Mouse (Mus musculus): ENCODE data around the gene Slc27a2.

The Slc27a2 gene

GRCm38 (mm10) chr2:126552357-126553290 is at the start of gene Slc27a2:
TSS of gene Slc27a2 (plus strand) at chr2:126552407.
- no peak for TF ChIP-seq GATA4 (IDR thresholded peaks at IDR 0.05; ENCODE audit: insufficient replicate concordance, low read length)

GRCm38 (mm10) chr2:126505156-126505555 is 47.1 kb upstream of the Slc27a2 start:
- no peak for TF ChIP-seq GATA4 (IDR thresholded peaks at IDR 0.05; ENCODE audit: insufficient replicate concordance, low read length)

DNA sequence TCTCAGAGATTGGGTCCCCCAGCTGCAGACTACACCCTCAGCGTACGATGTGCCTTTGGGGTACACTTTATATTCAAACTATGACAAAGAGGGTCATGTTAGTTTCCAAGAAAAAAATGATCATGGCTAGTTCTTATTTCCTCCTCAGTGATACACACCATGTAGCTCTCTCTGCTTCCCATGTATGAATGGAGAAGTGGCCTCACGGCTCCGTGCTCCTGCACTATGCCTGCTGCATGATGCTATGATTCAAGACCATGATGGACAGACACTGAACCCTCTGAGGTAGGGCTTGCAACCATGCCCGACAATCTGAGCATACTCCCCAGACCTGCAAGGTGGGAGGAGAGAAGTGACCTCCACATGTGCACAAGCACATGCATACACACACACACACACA is 44.7 kb upstream of the Slc27a2 start:
- TF ChIP-seq GATA4 (IDR thresholded peaks at IDR 0.05; ENCODE audit: insufficient replicate concordance, low read length) = no peak

- no peak for TF ChIP-seq GATA4 (IDR thresholded peaks at IDR 0.05; ENCODE audit: insufficient replicate concordance, low read length)
Observed at GRCm38 (mm10) chr2:126508228-126508627, 44.0 kb upstream of the Slc27a2 start.

- no peak for TF ChIP-seq GATA4 (IDR thresholded peaks at IDR 0.05; ENCODE audit: insufficient replicate concordance, low read length)
Observed at GRCm38 (mm10) chr2:126515069-126515826, 37.0 kb upstream of the Slc27a2 start.

- TF ChIP-seq GATA4 (IDR thresholded peaks at IDR 0.05; ENCODE audit: insufficient replicate concordance, low read length) = no peak
Observed at GRCm38 (mm10) chr2:126519872-126520581, 32.2 kb upstream of the Slc27a2 start.

- TF ChIP-seq GATA4 (IDR thresholded peaks at IDR 0.05; ENCODE audit: insufficient replicate concordance, low read length) = no peak
Observed at GRCm38 (mm10) chr2:126520828-126521227, 31.4 kb upstream of the Slc27a2 start.

DNA sequence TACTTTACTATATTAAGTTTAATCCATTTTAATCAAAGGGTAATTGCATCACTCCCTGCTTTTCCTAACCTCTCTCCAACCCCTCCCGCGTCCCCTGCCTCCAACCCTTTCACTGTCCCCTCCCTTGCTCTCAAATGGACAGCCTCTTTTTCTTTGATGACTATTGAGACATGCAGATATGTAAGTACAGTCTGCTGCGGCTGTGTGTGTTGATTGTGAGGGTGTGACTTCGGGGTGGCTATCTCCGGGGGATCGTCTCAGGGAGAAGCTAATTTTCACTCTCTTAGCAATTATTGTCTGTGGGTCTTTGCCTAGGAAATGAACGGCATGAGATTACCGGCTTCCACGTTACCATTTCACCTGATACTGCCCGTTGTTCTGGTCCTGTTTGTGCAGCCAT is 30.7 kb upstream of the Slc27a2 start:
- TF ChIP-seq GATA4 (IDR thresholded peaks at IDR 0.05; ENCODE audit: insufficient replicate concordance, low read length) = no peak

DNA sequence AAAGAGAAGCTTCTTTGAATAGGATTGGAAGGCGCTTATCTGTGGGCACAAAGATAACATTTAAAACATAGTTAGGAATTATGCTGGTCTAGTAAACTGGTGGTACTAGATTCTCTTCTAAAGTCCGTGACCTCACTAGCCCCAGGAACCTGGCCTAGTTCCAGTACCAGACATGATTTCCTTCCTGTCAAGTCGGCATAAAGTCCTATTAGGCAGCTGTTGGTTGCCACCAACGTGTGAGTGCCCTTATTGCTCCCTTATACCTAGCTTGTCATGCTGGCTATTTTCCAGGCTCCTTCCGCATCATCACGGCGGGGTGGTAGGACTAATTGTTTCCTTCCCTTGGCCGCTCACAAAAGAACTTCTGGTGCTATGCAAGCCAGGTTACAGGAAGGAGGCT is 30.2 kb upstream of the Slc27a2 start:
- no peak for TF ChIP-seq GATA4 (IDR thresholded peaks at IDR 0.05; ENCODE audit: insufficient replicate concordance, low read length)

- TF ChIP-seq GATA4 (IDR thresholded peaks at IDR 0.05; ENCODE audit: insufficient replicate concordance, low read length) = no peak
Observed at GRCm38 (mm10) chr2:126524271-126524670, 27.9 kb upstream of the Slc27a2 start.

- no peak for TF ChIP-seq GATA4 (IDR thresholded peaks at IDR 0.05; ENCODE audit: insufficient replicate concordance, low read length)
Observed at GRCm38 (mm10) chr2:126527461-126527860, 24.7 kb upstream of the Slc27a2 start.

DNA sequence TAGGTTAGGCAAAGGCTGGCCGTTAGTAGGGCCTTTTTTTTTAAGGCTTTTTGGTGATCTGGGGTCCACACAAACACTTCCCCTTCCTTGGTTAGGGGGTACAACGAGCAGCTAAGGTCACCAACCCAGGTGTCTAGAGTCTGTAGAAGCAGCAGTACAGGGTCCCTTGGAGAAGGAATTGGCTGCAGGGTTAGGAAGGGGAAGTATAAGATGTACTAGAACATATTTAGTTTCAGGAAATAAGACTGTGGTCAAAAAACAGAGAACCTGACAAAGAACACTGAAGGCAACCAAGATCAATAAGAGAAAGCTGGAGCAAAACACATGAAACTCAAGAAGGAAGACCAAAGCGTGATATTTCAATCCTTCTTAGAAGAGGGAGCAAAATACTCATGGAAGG is 21.6 kb upstream of the Slc27a2 start:
- no peak for TF ChIP-seq GATA4 (IDR thresholded peaks at IDR 0.05; ENCODE audit: insufficient replicate concordance, low read length)

GRCm38 (mm10) chr2:126537654-126538053 is 14.6 kb upstream of the Slc27a2 start:
- TF ChIP-seq GATA4 (IDR thresholded peaks at IDR 0.05; ENCODE audit: insufficient replicate concordance, low read length) = no peak

- no peak for TF ChIP-seq GATA4 (IDR thresholded peaks at IDR 0.05; ENCODE audit: insufficient replicate concordance, low read length)
Observed at GRCm38 (mm10) chr2:126540390-126540925, 11.7 kb upstream of the Slc27a2 start.

DNA sequence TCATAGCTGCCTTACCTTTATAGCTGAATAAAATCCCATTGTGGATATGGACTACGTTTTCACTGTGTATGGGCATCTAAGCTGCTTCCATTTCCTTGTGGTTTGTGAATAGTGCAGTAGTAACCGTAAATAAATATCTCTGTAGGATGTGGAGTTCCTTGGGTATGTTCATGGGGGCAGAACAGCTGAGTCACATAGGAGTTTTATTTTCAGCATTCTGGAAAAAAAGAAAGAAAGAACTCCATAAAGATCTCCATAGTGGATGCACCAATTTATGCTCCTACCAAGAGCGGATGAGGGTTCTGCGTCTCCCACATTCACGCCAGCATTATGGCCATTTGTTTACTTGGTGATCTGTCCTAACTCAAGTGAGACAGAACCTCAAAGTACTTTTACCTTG is 10.0 kb upstream of the Slc27a2 start:
- TF ChIP-seq GATA4 (IDR thresholded peaks at IDR 0.05; ENCODE audit: insufficient replicate concordance, low read length) = no peak
